Mouse (Mus musculus) cerebellum, adult 11 months (tissue): ENCODE results near the gene Add3.

Experiments used
- DNase-seq: peaks from one replicate; pipeline ENCODE4 v3.0.0; 2022

Add3 gene

DNA sequence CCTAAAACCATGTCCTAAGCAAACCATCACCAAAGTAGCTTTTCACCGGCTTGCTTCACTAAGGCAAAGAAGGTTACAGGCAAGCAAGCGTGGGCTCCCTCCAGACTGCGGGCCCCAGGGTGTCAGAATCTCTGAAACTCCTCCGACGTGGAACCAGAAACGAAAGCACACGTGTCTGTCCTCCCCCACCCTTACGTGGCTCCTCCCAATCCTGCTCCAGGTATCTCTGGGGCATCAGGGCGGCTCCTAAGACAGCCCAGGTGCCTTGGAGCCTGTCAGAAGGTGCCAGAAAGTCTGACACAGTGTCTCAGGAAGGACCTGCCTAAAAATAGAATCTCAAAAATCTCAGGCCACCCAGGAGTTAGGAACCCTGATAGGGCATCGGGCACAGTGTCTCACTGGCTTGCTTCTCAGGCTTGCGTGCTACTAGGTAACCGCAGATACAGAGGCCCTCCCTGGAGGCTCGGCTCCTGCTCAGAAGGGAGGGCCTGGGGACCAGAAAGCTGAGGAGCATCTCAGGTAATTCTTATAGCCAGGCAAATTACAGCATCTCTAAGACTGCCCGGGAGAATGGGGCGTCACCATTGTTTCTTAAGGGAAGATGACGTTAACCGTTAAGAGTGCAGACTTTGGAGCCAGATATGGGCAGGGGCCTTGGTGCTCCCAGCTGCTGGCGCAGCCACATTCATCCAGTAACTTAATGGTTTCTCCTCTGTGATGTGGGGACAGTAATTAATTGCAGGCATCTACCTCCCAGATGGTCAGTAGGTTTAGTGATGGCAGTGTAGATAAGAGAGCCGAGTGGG lies 136.9 kb downstream of the Add3 start:
- no peak for DNase-seq

DNA sequence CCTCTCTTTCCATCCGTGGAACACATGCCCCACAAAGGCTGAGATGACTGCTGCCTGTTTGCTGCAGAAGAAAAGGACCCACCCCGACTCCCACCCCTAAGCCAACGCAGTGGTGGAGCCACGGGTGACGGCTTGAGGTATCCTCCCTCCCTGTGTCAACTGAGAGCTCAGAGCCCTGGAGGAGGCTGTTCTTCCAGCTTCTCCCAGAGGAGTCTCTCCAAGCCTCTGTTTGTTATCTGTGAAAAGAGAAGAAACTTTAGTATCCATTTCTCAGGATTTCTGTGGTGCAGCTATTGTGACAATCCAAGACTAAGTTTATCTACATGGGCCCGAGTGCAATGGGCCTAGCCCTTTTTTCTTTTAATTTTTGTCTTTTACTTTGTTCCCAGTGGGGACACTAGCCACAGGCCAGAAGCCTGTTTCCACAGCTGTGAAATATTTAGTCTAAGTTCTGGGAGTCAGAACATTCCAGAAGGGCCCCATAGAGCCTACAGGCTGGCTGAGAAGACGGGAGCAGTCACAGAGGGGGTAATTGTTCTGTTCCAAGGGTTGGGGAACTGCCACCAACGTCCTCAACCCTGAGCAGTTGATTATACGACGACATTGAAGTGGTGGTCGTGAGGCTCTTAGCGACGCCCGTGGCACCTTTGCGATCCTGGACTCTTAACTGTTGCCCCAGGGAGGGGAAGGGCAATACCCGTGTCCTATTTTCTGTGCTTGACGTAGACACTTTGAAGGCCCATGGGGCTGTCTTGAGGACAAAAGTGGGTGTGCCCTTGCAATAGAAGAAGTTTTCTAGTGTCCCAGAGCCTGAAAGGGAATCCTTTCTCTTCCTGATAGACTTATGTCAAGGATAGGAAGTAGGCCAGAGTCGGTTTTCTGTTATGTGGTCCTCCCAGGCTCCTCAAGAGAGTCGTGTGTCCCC lies 138.5 kb downstream of the Add3 start:
- DNase-seq = no peak

DNA sequence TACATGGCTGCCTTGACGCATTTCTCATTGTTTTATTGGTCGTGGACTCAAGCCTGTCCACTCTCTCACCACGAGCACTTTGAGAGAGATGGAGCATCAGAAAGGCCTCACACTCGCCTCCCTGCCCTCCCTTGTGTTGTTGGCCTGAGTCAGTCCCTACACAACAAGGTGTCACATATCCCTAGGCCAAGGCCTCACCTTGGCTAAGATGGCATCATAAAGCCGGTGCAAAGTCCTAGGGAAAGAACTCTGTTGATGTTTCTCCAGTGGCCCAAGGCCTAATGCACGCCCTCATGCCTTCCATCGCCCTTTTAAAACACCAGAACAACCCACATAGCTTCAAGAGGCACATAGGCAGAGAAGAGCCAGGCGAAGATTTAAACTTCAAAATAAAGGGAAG lies 140.0 kb downstream of the Add3 start:
- no peak for DNase-seq

DNA sequence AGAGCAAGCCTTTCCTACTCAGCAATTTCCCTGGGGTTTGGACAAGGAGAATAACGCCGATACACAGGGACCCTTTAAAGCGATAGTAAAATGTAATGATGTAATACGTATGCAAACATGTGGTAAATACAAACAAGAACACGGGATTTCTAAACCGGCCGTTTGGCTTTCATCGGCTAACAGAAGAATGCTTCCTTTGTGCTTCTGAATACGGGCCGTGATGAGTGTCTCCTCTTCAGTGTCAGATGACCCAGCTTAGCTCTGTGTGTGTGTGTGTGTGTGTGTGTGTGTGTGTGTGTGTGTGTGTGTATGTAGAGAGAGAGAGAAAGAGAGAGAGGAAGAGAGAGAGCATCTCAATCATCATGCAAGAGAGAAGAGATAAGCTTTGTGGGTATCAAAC lies 142.3 kb downstream of the Add3 start:
- DNase-seq = no peak

DNA sequence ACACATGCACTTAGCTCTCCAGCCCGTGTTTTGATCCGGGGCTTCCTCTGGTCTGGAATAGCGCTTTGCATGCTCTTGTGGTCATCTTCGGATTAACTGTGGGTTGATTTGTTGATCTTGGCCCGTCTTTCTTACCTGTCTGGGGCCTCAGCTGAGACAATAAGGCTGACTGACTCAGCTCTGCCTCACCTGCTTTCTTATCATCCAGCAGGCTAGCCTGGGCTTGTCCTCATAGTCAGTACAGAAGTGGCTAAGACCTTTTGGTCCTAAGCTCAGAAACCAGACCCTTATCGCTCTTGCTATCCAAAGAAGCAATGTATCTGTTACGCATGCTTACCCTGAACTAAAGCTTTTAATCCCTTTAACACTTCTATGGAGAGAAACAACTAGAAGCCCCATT lies 143.5 kb downstream of the Add3 start:
- no peak for DNase-seq

DNA sequence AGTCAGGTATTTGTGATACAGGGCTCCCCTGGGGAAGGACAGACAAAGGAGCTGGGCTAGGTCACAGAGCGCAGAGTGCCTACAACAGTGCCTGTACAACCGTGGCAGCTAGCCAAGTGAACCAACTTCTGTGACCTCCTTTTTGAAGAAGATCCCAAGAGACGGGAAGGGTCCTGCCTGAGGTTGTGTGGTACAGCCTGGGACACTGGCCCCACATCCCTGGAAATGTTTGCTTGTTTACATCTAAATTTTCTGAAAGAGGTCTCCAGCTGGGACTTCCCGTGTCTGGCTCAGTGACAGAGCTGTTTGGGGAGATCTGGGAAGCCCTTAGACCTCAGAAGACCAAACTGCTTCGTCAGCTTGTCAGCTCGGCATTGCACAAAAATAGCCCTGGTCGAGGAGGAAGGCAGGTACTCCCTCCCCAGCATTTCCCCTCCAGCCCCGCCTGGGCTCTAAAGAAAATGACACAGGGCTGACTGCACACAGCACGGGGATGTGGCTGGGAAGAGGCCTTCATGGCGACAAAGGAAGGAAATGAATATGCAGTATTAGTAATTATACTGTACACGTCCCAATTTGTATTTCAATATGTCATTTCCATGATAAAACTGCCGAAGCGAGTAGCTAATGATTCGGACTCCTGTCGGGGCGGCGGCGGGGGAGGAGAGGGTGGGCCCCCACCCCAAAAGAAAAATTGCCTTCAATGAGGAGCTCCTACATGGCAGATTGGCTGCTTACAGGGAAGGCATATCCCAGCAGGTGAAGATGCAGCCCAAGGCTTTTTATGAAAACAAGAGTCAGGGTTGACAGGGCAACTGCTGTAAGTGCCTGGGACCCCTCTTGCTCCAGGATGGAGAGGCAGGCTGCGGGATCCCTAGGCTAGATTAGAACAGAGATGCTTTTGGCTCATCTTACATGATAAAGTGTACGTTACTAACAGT lies 144.3 kb downstream of the Add3 start:
- DNase-seq = no peak

DNA sequence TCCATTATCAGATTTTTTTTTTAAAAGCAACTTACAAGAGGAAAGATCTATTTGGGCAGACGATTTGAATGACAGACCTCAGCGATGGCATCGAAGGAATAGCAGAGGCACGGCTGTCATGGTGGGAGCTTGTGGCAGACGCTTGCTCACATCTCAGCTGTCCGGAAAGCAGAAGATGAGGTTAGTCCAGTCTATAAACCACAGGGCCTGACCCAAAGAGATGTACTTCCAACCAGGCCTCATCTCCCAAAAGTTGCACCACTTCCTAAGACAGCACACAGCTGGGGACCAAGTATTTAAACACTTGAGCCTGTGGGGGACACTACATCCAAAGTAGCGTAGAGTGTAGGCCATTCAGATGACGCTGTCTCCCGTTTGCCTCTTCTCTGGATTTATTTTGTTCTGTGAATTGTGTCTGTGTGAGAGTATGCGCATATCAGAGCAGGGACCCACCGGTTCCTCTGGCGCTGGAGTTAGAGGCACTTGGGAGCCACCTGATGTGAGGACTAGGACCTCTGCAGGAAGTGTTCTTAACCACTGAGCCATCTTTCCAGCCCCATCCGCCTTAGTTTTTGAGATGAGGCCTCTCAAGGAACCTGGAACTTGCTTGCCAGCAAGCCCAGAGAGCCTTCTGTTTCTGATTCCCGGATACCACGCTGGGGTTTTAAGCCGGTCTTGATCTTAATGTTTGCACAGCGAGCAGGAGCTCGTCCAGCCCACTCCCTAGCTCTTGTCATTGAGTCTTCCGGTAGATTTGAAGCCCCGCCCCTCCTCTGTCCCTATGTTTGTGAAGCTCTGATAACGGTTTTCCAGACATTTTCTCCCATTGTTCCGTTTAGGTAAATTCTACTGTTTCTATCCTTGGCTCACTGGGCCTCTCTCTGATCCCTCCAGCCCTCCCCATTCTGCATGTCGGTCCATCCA lies 156.3 kb downstream of the Add3 start:
- no peak for DNase-seq
